Mouse (Mus musculus): ENCODE results near the gene Pdzk1ip1.

DNA sequence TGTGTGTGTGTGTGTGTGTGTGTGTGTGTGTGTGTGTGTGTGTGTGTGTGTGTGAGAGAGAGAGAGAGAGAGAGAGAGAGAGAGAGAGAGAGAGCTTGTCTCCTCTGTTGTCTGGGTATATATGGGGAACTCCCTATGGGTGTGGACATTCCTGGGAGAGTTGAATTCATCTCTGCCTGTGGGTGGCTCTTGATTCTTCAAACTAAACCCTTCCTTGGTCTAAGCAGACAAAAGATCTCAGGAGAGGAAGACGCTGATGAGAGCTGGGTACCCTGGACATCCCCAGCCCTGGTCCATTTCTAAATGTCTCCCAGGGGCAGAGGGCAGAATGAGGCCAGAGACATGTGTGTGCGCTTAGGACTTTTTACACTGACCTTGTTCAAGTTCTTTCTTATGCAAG lies 5.5 kb downstream of the Pdzk1ip1 start:
- TF ChIP-seq POLR2A (IDR thresholded peaks at IDR 0.05; ENCODE audit: borderline replicate concordance, extremely low read depth, low read depth, low read length) (no peak), CTCF (IDR thresholded peaks at IDR 0.05; ENCODE audit: insufficient read depth, low read length) (no peak)

All from lung, adult 2 months (tissue).